Mouse (Mus musculus) liver, embryonic 14.5 days (tissue): ENCODE measurements around the gene Mcts2. TPM values are rescaled to one million over a fixed set of nuclear protein-coding genes. Genes with fewer than 3 reads are reported as not detected.

Experiments
- ATAC-seq: fragments of 200-750 bp; cut with Nextera tagmentation; 2 replicates; pipeline ENCODE4 v1.8.0; 2017; ENCODE audit warnings: moderate number of reproducible peaks, mild to moderate bottlenecking, moderate library complexity; ENCODE audit not compliant: insufficient read depth
- DNase-seq, 3 experiments: peaks; one replicate each; pipeline ENCODE4 v3.0.0-alpha.2; 2012 to 2013; ENCODE audit warnings: low read depth in 3 of 3, low spot score in 3 of 3
- H3K27ac ChIP-seq: fragments of 300-500 bp; sonication (generic); 2 replicates; pipeline ENCODE4 v1.5.1; 2014; ENCODE audit warnings: moderate library complexity, mild to moderate bottlenecking, control low read depth, inconsistent platforms
- H3K27me3 ChIP-seq: fragments of 300-500 bp; sonication (generic); 2 replicates; pipeline ENCODE4 v1.6.1; 2014; ENCODE audit warnings: mild to moderate bottlenecking, low read length, moderate library complexity; ENCODE audit not compliant: control insufficient read depth, insufficient read depth
- H3K36me3 ChIP-seq: fragments of 300-500 bp; sonication (generic); replicated peaks from 2 replicates; pipeline ENCODE4 v1.6.1; 2014; ENCODE audit warnings: low read depth; ENCODE audit not compliant: control insufficient read depth, insufficient read depth
- H3K4me1 ChIP-seq, 2 experiments: fragments of 200-500 bp in 1 of 2; fragments of 300-500 bp in 1 of 2; sonication (generic) in 1 of 2; replicated peaks; 2 replicates each; pipeline ENCODE4 v1.6.1; 2012 to 2014; ENCODE audit warnings: antibody characterized with exemption in 1 of 2, inconsistent platforms in 1 of 2, low read length in 1 of 2; ENCODE audit not compliant: control insufficient read depth in 2 of 2, insufficient read depth in 2 of 2
- H3K4me2 ChIP-seq: fragments of 300-500 bp; sonication (generic); 2 replicates; pipeline ENCODE4 v1.6.1; 2014; ENCODE audit warnings: low read depth, mild to moderate bottlenecking, control low read depth, moderate library complexity
- H3K4me3 ChIP-seq, 2 experiments: fragments of 200-500 bp in 1 of 2; fragments of 300-500 bp in 1 of 2; sonication (generic) in 1 of 2; 2 replicates each; pipeline ENCODE4 v1.5.1; 2012 to 2014; ENCODE audit warnings: low read depth in 2 of 2, low read length in 2 of 2, mild to moderate bottlenecking in 2 of 2, control low read depth in 1 of 2, inconsistent platforms in 1 of 2, moderate library complexity in 1 of 2; ENCODE audit not compliant: insufficient read depth in 1 of 2
- H3K9ac ChIP-seq: fragments of 300-500 bp; sonication (generic); replicated peaks from 2 replicates; pipeline ENCODE4 v1.6.1; 2014; ENCODE audit warnings: mild to moderate bottlenecking, control low read depth, moderate library complexity
- H3K9me3 ChIP-seq: fragments of 300-500 bp; sonication (generic); 2 replicates; pipeline ENCODE4 v1.6.1; 2016; ENCODE audit warnings: low read length, mixed read lengths; ENCODE audit not compliant: control insufficient read depth
- CTCF ChIP-seq: IDR thresholded peaks from 2 replicates; pipeline ENCODE4 v1.5.1; 2016; ENCODE audit warnings: antibody characterized with exemption, low read depth, control low read depth
- EP300 ChIP-seq: IDR thresholded peaks from 2 replicates; pipeline ENCODE4 v1.6.1; 2016; ENCODE audit warnings: antibody characterized with exemption, low read depth
- WGBS: fragments of 180-500 bp; shearing (Covaris S2); extraction: QIAGEN DNeasy Blood & Tissue Kit; methylation state at CpG from one replicate; pipeline ENCODE4 v1.1.7; 2014; ENCODE audit not compliant: insufficient replicate concordance; 5-methylcytosine and 5-hydroxymethylcytosine counted together
- polyA plus RNA-seq, 2 experiments: library from polyadenylated mRNA; depleted of rRNA in 1 of 2; stranded (reverse) in 1 of 2; unstranded in 1 of 2; fragments of >200 nt; fragmentation: Nextera tagmentation in 1 of 2; extraction: Ambion mirVana in 1 of 2; gene quantifications; 2 replicates each; pipeline versions ENCODE4 v1.2.1 to v1.2.3; 2012 to 2014

Gene Mcts2
- polyA plus RNA-seq, 2 experiments, result 10.3 to 15.2 TPM

DNA sequence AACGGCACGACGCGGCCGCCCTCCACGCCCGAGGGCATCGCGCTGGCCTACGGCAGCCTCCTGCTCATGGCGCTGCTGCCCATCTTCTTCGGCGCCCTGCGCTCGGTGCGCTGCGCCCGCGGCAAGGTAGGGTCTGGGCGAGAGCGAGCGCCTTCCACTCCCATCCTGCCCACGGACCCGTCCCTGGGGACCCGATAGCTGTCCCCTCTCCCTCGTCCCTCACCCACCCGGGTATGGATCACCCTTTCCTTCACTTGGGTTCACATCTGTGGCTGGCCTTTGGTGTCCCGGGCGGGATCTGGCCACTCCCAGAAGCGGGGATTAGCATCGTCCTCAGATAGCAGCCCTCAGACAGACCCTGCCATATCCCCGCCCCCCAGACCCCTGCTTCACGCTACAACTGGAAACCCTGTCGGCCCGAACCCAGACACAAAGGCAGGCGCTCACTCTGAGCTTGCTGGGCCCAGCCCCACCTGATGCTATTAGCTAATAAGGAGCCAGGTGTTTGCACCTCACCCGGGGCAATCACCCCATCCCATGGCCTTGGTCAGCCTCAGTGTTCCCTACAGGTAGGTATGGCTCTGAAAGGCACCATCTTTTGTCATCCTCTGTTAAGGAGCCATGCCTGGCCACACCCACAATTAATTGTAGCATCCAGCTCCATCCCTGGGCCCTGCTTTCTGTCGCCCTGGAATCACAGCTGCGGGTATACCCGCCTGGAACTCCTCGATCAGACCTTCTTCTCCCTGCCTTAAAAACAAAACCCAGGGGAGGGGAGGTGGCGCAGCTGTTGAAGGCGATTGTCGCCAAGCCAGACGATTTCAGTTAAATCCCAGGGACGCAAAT lies 17.0 kb upstream of the Mcts2 start:
- Histone ChIP-seq H3K4me2 (peak overlapping the region; percentile 97), H3K4me3 (peak overlapping the region; percentile 84 to 91), H3K27ac (peak overlapping the region; percentile 12; the same call in 1 of the 2 replicates), H3K36me3 (peaks cover 4% of the 10 kb centered on the region), H3K9me3 (no peaks in the 10 kb centered on the region), H3K9ac (peak overlapping the region; percentile 74), H3K27me3 (no peaks in the 10 kb centered on the region), H3K4me1 (peaks cover 14 to 22% of the 10 kb centered on the region in 2 experiments)
- 1% methylated on average over 46 of the region's 46 CpGs for WGBS
- DNase-seq (no peak), ATAC-seq (peak; percentile 71)
- TF ChIP-seq EP300 (no peak), CTCF (no peak)

DNA sequence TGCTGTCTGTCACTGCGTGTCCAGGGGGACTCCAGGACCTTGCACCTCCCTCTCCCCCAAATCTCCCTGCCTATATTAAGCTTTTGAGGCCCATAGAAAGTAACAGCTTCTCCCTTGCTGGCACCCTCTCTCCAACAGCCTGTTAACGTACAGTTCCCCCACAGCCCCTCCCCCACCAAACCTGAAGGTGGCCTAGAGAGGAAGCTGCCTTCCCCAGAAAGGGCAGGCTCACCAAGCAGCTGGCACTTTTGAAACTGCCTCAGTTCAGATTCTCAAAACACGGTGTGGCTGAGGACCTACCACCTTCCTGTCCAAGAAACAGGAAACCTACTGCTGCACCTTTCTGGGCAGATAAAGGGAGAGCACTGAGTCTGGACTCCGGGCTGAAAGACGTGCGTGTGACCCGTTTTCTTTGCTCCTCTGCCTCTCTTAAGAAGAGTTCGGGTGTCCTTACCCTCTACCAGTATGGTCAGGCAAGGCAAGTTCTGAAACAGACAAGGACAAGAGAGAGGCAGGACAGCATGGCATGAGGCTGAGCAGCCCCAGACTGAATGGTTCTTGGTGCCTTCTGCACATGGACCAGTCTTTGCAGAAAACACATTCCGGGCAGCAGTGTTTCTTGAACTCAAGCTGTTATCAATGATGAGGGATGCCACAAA lies 15.7 kb upstream of the Mcts2 start:
- no peaks in the 10 kb centered on the region for H3K27me3 ChIP-seq
- DNase-seq (no peak), ATAC-seq (no peak)
- H3K4me2 ChIP-seq, result peak overlapping the region; percentile 97
- WGBS, result 7% methylated on average over 9 of the region's 9 CpGs
- no peak overlapping the region for H3K27ac ChIP-seq
- no peaks in the 10 kb centered on the region for H3K9me3 ChIP-seq
- H3K4me1 ChIP-seq, result peaks cover 14 to 22% of the 10 kb centered on the region in 2 experiments
- peak overlapping the region; percentile 84 to 91 for H3K4me3 ChIP-seq
- TF ChIP-seq EP300 (no peak), CTCF (no peak)
- H3K36me3 ChIP-seq, result peaks cover 11% of the 10 kb centered on the region
- peak overlapping the region; percentile 74; the same call in 1 of the 2 replicates for H3K9ac ChIP-seq

DNA sequence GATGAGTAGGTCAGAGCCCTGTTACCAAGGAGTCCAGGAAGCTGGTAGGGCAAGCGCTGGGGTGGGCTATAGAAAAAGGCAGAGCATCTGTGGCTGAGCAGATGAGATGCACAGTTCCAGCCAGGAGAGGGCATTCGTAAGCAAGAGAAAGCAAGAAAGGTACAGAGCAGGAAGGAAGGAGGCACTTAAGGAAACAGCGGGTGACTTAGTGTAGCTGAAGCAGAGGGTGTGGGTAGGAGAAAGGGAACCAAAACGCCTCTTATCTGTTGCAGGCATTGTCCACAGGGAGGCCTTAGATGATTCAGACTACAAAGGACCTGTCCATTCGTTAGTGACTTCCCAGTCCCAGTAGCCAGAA lies 15.2 kb upstream of the Mcts2 start:
- peak in 1 of 3 experiments; percentile 50 for DNase-seq
- peak overlapping the region; percentile 97 for H3K4me2 ChIP-seq
- H3K4me1 ChIP-seq, result peaks cover 14 to 22% of the 10 kb centered on the region in 2 experiments
- WGBS, result 10% methylated on average over 5 of the region's 5 CpGs
- peaks cover 15% of the 10 kb centered on the region for H3K36me3 ChIP-seq
- H3K9me3 ChIP-seq, result no peaks in the 10 kb centered on the region
- no peak overlapping the region for H3K27ac ChIP-seq
- TF ChIP-seq EP300, result no peak
- peak; percentile 66 for TF ChIP-seq CTCF
- peak overlapping the region in 1 of 2 experiments; percentile 91; a peak in 1 of 4 replicates for H3K4me3 ChIP-seq
- no peaks in the 10 kb centered on the region for H3K27me3 ChIP-seq
- H3K9ac ChIP-seq, result no peak overlapping the region
- peak; percentile 42 for ATAC-seq

DNA sequence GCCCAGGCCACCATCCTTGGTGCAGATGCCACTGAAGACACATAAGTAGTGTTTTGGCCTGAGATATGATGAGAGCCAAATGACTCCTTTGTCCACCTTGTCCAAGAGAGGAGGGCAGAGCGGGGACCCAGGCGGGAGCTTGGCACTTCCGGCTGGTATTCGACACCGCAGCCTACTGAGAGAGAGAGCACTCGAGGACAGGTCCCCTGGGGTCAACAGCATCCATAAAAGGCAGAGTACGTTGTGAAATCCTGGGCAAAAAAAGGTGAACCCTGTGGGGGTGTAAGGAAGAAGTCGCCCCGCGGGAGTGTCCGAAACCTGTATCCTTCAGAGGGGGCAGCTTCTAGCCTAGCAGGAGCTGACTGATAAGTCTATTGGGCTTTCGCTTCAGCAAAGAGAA lies 14.7 kb upstream of the Mcts2 start:
- H3K27ac ChIP-seq, result no peak overlapping the region
- no peak for DNase-seq
- no peaks in the 10 kb centered on the region for H3K27me3 ChIP-seq
- no peak for TF ChIP-seq CTCF
- TF ChIP-seq EP300, result no peak
- no peak overlapping the region for H3K4me3 ChIP-seq
- ATAC-seq, result no peak
- peaks cover 14 to 22% of the 10 kb centered on the region in 2 experiments for H3K4me1 ChIP-seq
- no peak overlapping the region for H3K4me2 ChIP-seq
- WGBS, result 67% methylated on average over 12 of the region's 12 CpGs
- H3K9ac ChIP-seq, result no peak overlapping the region
- no peaks in the 10 kb centered on the region for H3K9me3 ChIP-seq
- H3K36me3 ChIP-seq, result peaks cover 17% of the 10 kb centered on the region

DNA sequence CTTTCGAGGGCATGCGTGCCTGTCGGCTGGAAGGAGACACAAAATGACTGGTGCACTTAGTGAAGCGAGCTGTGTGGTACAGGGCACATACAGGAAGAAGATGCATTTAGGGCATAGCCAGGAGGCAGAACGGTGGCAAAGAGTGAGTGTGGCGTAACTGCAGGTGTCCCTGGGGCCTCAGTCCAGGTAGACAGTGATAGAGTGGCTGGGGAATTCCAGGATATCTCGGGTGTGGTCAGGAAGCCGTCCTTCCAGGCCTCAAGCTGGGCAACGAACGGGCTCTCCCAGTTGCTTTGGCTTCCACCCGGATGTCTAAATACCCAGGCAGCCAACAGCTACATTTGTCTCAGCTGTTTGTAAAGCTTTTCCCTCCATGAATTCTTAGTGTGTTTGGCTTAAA lies 12.7 kb upstream of the Mcts2 start:
- H3K27me3 ChIP-seq, result no peaks in the 10 kb centered on the region
- DNase-seq (no peak), ATAC-seq (no peak)
- no peak overlapping the region for H3K27ac ChIP-seq
- WGBS, result 72% methylated on average over 11 of the region's 11 CpGs
- no peak for TF ChIP-seq EP300
- no peak for TF ChIP-seq CTCF
- no peak overlapping the region for H3K9ac ChIP-seq
- H3K4me2 ChIP-seq, result no peak overlapping the region
- H3K4me1 ChIP-seq, result peaks cover 14 to 22% of the 10 kb centered on the region in 2 experiments
- H3K4me3 ChIP-seq, result no peak overlapping the region
- peaks cover 26% of the 10 kb centered on the region for H3K36me3 ChIP-seq
- no peaks in the 10 kb centered on the region for H3K9me3 ChIP-seq
